Mouse (Mus musculus): ENCODE measurements around the gene Cwc15. TPM values are rescaled to one million over a fixed set of nuclear protein-coding genes. Genes with fewer than 3 reads are reported as not detected.

The Cwc15 gene
- polyA plus RNA-seq, 1 experiment from 2014 or later: 178 TPM

Other genes with a start within 250 kb of the Cwc15 start
- 18.8 and 24.4 TPM in 2 replicates for gene Sesn3, start 225.6 kb upstream of the Cwc15 start, polyA plus RNA-seq (2015; fragmentation: Nextera tagmentation; extraction: Ambion mirVana)
- 15.6 and 16.5 TPM in 2 replicates for gene Endod1, start 119.1 kb upstream of the Cwc15 start, polyA plus RNA-seq (2015; fragmentation: Nextera tagmentation; extraction: Ambion mirVana)
- 0.32 and 0.64 TPM in 2 replicates for gene Kdm4d, start 135 bp upstream of the Cwc15 start, polyA plus RNA-seq (2015; fragmentation: Nextera tagmentation; extraction: Ambion mirVana)
- gene Amotl1, start 144.4 kb downstream of the Cwc15 start, polyA plus RNA-seq (2015; fragmentation: Nextera tagmentation; extraction: Ambion mirVana): 8.0 and 9.3 TPM in 2 replicates
- 0.14 TPM in 1 of 2 replicates, not detected in the other for gene Piwil4, start 240.1 kb downstream of the Cwc15 start, polyA plus RNA-seq (2015; fragmentation: Nextera tagmentation; extraction: Ambion mirVana)

Measured in neural tube, embryonic 13.5 days (tissue).